Mouse (Mus musculus) cerebellum, adult 2 months (tissue): ENCODE data around the gene Cltb. TPM values are rescaled to one million over a fixed set of nuclear protein-coding genes. Genes with fewer than 3 reads are reported as not detected.
"Not testable (repeated sequence)": the region's sequence is repeated elsewhere in the genome, so short reads cannot be mapped to it uniquely, and the experiment has no call there.

Experiments
- DNase-seq, 2 experiments: peaks; one replicate each; pipeline ENCODE4 v3.0.0; 2021
- H3K27ac ChIP-seq: fragments of 200-500 bp; 2 replicates; pipeline ENCODE4 v1.5.1; 2012; ENCODE audit warnings: low read length, control low read depth, inconsistent platforms; ENCODE audit not compliant: insufficient read depth
- H3K27me3 ChIP-seq: fragments of 200-500 bp; 2 replicates; pipeline ENCODE4 v1.6.1; 2012; ENCODE audit warnings: inconsistent platforms, mild to moderate bottlenecking, low read length, moderate library complexity; ENCODE audit not compliant: control insufficient read depth, insufficient read depth
- H3K4me1 ChIP-seq: fragments of 200-500 bp; 2 replicates; pipeline ENCODE4 v1.6.1; 2011; ENCODE audit warnings: low read length; ENCODE audit not compliant: control insufficient read depth, insufficient read depth
- H3K4me3 ChIP-seq: fragments of 200-500 bp; replicated peaks from 2 replicates; pipeline ENCODE3; 2011; ENCODE audit warnings: mild to moderate bottlenecking, low read depth, low read length, control low read depth; ENCODE audit not compliant: insufficient read depth
- CTCF ChIP-seq: fragments of 200-500 bp; IDR thresholded peaks from 2 replicates; pipeline ENCODE4 v1.5.1; 2011; ENCODE audit warnings: low read depth, mild to moderate bottlenecking, control low read depth, low read length, moderate library complexity, borderline replicate concordance; ENCODE audit not compliant: insufficient read depth
- POLR2A ChIP-seq: fragments of 200-500 bp; IDR thresholded peaks from 2 replicates; pipeline ENCODE4 v1.6.1; 2011; ENCODE audit warnings: low read length, control low read depth, borderline replicate concordance; ENCODE audit not compliant: insufficient read depth
- WGBS: fragments of 180-500 bp; shearing (Covaris S2); methylation state at CpG from one replicate; pipeline ENCODE4 v1.1.7; 2018; 5-methylcytosine and 5-hydroxymethylcytosine counted together
- polyA plus RNA-seq: library from polyadenylated mRNA; depleted of rRNA; stranded (reverse); fragments of >200 nt; gene quantifications from 2 replicates; pipeline ENCODE4 v1.2.3, GENCODE M21; 2012

The Cltb gene
- polyA plus RNA-seq, 1 experiment: 435 TPM

- TF ChIP-seq CTCF: no peak
- no peak for TF ChIP-seq POLR2A
- H3K4me1 ChIP-seq: no peaks in the 10 kb centered on the region
- H3K27me3 ChIP-seq: no peaks in the 10 kb centered on the region
- DNase-seq: no peak
- H3K27ac ChIP-seq: no peak overlapping the region
- WGBS: 63% methylated on average over 6 of the region's 6 CpGs
- no peak overlapping the region for H3K4me3 ChIP-seq
Measured at GRCm38 (mm10) chr13:54616998-54617397, 5.9 kb upstream of the Cltb start.

- whole genome bisulfite sequencing: 86% methylated on average over 8 of the region's 8 CpGs
- TF ChIP-seq CTCF (no peak), POLR2A (no peak)
- H3K4me3 ChIP-seq: no peak overlapping the region
- no peak for DNase-seq
- H3K27me3 ChIP-seq: no peaks in the 10 kb centered on the region
- no peaks in the 10 kb centered on the region for H3K4me1 ChIP-seq
- no peak overlapping the region for H3K27ac ChIP-seq
Measured at GRCm38 (mm10) chr13:54616307-54616706, 5.2 kb upstream of the Cltb start.

GRCm38 (mm10) chr13:54613141-54613540, 2.0 kb upstream of the Cltb start:
- not testable (repeated sequence) for H3K27me3 ChIP-seq, H3K4me1 ChIP-seq, H3K4me3 ChIP-seq, H3K27ac ChIP-seq
- peak in 1 of 2 experiments; percentile 38 for DNase-seq
- 70% methylated on average over 8 of the region's 8 CpGs for WGBS

GRCm38 (mm10) chr13:54610613-54610971, 552 bp downstream of the Cltb start:
- H3K4me1 ChIP-seq: peaks cover 20% of the 10 kb centered on the region
- DNase-seq: peak in 1 of 2 experiments; percentile 67
- H3K27ac ChIP-seq: peak overlapping the region; percentile 97
- 2% methylated on average over 13 of the region's 13 CpGs for WGBS
- TF ChIP-seq POLR2A (no peak), CTCF (no peak)
- H3K27me3 ChIP-seq: no peaks in the 10 kb centered on the region
- H3K4me3 ChIP-seq: peak overlapping the region; percentile 89

GRCm38 (mm10) chr13:54609301-54609700, 1.8 kb downstream of the Cltb start:
- Histone ChIP-seq H3K27ac (peak overlapping the region; percentile 87), H3K4me1 (peaks cover 28% of the 10 kb centered on the region), H3K4me3 (peak overlapping the region; percentile 62), H3K27me3 (no peaks in the 10 kb centered on the region)
- 4% methylated on average over 1 of the region's 1 CpGs for WGBS
- TF ChIP-seq POLR2A (no peak), CTCF (no peak)
- DNase-seq: peak in 1 of 2 experiments; percentile 27

GRCm38 (mm10) chr13:54608666-54609065, 2.5 kb downstream of the Cltb start:
- no peaks in the 10 kb centered on the region for H3K27me3 ChIP-seq
- no peak for TF ChIP-seq CTCF
- H3K27ac ChIP-seq: peak overlapping the region; percentile 87
- peak overlapping the region; percentile 62 for H3K4me3 ChIP-seq
- under 1% methylated on average over 8 of the region's 8 CpGs for WGBS
- peaks cover 28% of the 10 kb centered on the region for H3K4me1 ChIP-seq
- peak; percentile 75 to 80 for DNase-seq

GRCm38 (mm10) chr13:54608002-54608401, 3.1 kb downstream of the Cltb start:
- DNase-seq: peak in 1 of 2 experiments; percentile 25
- no peaks in the 10 kb centered on the region for H3K27me3 ChIP-seq
- TF ChIP-seq CTCF (no peak), POLR2A (no peak)
- WGBS: 9% methylated on average over 3 of the region's 3 CpGs
- H3K4me3 ChIP-seq: peak overlapping the region; percentile 33
- H3K4me1 ChIP-seq: peaks cover 32% of the 10 kb centered on the region
- H3K27ac ChIP-seq: peak overlapping the region; percentile 87

- Histone ChIP-seq H3K4me1 (peaks cover 33% of the 10 kb centered on the region), H3K27me3 (no peaks in the 10 kb centered on the region), H3K4me3 (peak overlapping the region; percentile 23), H3K27ac (peak overlapping the region; percentile 26)
- WGBS: 38% methylated on average over 5 of the region's 5 CpGs
- TF ChIP-seq CTCF (no peak), POLR2A (no peak)
- DNase-seq: peak in 1 of 2 experiments; percentile 15
Measured at GRCm38 (mm10) chr13:54607204-54607603, 3.9 kb downstream of the Cltb start.
